Mouse (Mus musculus): ENCODE measurements around the gene Acsf3.

DNA sequence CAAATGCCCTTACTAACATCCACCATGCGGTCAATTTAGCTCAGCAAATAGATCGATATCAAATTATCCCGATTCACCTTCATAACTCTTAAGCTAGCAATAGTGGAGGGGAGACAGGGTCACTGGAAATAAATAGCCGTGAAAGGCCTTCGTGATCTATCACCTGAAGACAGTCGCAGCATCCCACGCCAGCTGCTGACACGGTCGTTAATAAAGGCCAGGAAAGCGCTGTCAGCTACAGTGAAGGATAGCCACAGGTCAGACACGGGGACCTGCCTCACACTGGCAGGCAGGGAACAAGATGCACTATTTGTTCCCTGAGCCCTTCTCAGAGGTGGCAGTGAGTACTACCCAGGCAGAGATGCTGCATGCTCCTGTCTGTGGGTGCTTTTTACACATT lies 44.5 kb downstream of the Acsf3 start:
- TF ChIP-seq CTCF (IDR thresholded peaks at IDR 0.05; ENCODE audit: low read depth), result no peak
- no peak for TF ChIP-seq EP300 (IDR thresholded peaks at IDR 0.05; ENCODE audit: low read depth)
